Mouse (Mus musculus) CD8-positive naive resting alpha-beta T cell, adult 2 months (primary cell): ENCODE measurements around the gene Ghrh.
"Not testable (repeated sequence)": the region's sequence is repeated elsewhere in the genome, so short reads cannot be mapped to it uniquely, and the experiment has no call there.

ENCODE experiments used
- DNase-seq, 2 experiments: peaks; one replicate each; pipeline ENCODE4 v3.0.0; 2022; ENCODE audit warnings: low read depth in 2 of 2, low spot score in 2 of 2

The Ghrh gene

DNA sequence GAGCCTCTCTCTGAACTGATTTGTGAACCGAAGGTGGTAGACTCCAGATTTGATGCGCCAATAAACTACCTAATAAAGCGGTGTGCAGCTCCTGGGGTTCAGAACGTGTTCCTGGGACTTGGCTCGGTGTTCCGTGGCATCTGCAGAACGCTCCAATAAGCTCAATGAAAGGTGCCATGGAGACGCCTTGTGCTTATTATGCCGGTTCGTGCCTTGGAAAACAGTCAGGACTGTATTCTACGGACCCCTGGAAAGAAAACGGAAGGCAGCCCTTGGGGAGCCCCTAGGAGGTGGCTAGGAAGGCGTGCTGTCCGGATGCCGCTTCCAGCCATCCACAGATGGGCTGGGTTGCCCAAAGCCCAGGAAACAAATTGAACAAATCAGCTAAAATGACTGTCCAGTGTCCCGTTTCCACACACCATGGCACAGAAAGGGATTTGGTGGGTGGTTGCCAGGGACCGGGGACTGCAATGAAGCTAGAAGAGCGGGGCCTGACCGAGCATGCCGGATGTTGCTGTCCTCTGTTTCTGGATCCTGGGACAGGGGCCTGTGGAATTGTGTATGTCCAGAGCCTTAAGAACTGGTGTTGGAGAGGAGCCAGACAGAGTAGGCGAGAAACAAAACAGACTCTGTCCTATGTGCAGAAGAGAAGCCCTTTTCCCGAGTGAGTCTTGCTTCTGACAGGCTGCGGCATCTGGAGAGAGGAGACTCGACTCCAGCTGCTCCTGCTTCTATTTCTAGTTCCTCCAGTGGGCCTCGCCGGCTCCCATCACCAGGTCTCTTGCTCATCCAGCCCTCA lies at the start of gene Ghrh:
Gene Ghrh, minus strand, starts transcription at position 146 of the 799 bp plus-strand sequence.
- no peak for DNase-seq

DNA sequence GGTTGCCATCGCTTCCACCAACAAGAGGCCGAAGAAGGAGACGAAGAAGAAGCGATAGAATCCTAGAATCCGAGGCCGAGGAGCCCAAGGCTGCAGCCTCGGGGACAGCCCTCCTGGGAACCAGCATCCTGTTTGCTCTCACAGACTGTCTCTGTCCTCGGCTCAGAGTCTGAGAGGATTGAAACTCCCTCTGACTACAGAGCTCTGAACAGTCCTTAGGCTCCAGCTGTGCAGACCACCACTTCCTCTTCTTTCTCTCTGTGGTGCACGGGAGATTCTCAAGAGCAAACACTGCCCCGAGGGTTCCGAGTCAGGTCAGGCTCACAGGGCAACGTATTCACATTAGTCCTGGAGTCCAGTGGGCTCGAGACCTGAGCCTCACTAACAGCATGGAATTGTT lies 48.7 kb upstream of the Ghrh start:
- no peak for DNase-seq

DNA sequence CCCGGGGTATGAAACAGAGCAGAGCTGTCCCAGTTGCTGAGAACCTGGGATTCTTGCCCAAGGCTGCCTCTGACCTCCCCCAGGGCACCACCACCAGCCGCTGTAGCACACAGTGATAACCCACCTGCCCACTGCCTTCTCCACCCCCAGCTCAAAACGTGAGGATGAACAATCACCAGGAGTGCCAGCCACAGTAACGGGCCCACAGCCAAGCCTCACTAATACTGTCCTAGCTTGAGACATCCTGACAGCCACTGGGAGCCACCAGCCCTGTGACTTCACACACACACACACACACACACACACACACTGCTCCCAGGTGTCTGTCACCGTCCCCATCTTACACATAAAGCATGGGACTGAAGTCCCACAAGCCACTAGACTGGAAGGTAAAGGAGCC lies 48.1 kb upstream of the Ghrh start:
- DNase-seq, result no peak

DNA sequence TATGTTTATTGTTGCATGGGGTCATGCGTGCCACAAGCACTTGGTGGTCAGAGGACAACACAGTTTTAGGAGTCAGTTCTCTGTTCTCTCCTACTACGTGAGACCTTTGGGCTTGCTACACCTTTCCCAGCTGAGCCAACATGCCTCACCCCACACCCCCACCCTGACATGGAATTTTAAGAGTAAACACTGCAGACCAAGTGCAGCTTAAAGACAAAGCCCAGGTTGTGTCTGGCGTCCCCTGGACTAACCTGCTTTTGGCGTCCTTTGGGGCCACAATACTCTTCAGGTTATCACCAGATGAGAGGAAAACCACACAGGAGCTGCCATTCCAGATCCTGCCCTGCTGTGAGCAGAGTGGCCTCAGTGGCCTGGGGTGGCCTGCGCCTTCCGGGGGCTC lies 47.6 kb upstream of the Ghrh start:
- DNase-seq, result no peak

DNA sequence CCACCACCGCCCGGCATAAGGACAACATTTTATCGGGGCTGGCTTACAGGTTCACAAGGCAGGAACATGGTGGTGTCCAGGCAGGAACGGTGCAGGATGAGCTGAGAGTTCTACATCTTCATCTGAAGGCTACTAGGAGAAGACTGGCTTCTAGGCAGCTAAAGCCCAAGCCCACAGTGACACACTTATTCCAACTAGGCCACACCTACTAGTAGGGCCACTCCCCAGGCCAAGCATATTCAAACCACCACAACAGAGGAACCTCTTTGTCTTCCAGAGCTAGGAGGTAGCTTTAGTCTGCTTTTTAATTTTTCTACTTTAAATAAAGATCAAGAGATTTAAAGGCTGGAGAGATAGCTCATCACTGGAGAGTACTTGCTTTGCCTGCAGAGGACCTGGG lies 46.2 kb upstream of the Ghrh start:
- DNase-seq, result no peak

DNA sequence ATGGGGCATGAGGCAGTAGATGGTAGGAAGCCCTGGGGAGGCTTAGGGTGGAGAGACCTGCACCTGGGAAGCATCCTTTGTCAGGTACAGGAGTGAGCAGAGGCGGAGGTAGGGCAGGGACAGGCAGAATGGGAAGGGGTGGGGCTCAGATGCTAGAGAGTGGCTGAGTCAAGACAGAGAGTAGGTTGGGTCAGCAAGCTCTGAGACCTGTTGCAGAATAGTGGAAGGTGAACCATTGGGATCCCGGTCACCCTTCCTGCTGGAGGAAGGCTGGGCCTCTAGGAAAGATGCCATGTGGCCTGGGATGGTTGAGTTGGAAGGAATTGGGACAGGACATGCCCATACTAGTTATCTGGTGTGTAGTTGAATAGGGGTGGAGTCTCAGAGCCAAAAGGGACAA lies 45.0 kb upstream of the Ghrh start:
- no peak for DNase-seq

DNA sequence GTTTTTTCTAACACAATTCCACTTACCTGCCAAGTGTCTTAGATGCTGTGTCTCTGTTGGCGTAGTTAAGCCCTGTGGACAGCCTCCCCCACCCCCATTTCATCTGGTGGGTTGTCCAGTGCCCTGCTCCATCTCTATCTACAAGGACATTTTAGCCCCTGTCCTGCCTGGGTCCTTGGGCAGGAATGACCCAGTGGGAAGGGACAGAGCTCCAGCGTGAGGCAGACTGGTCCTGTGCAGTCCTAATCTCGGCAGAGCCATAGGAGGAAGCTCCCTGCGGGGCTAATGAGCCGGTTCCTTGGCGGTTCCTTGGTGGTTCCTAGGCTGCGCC lies 42.2 kb upstream of the Ghrh start:
- DNase-seq, result no peak

DNA sequence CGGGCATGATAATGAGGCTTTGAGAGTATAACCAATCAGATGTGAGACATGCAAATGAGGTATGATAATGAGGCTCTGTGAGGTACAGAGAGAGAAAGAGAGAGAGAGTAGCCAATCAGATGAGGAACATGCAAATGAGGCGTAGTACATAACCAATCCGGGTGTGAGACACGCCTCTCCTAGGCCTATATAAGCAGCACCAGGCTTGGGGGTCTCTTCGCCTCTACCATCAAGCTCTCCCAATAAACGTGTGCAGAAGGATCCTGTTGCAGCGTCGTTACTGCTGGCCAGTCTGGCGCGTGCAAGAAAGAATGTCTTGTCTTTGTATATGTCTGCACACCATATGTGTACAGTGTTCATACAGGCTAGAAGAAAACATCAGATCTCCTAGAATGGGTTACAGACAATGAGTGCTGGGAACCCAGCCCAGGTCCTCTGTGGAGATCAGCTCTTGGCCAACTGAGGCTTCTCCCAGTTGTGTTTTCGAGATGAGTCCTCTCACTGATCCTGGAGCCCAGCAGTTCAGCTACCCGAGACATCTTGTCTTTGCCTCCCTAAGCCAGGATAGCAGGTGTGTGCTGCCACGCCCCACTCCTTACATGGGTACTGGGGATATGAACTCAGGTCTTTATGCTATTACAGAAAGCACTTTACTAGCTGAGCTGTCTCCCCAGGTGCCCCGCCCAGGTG lies 41.7 kb upstream of the Ghrh start:
- DNase-seq, result not testable (repeated sequence)

DNA sequence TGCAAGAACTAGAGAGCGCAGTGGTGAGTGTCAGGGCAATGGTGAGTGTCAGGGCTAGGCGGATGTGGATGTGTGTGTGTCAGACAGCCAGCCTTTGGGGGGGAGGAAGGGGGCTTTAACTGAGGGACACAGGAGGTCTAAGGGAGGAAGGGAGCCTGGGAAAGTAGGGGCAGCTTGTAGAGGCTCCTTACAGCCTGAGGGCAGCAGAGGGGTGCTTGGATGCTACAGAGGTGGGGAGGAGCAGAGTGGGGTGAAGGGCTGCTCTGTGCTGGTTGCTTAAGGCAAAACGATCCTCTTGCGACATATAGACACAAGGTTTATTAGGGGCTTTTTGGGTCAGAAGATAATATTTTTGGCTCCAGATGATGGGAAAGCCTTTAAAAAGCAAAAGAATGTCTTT lies 37.5 kb upstream of the Ghrh start:
- no peak for DNase-seq

DNA sequence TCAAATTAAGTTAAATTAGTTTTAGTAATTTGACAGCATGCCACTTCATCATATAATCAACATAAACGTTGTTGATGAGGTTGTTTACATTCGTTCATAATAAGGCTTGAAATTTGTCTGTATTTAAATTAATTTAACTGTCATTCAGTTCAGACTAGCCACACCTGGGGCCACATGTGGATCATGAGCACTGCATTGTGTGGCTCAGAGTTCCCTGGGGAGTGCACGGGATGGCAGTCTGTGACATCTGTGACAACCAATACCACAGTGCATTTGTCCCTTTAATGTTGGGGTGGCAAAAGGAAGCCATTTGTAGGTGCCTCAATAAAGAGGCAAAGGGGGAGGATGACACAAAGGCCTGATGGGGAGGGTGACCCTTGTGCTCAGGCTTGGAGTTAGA lies 29.7 kb upstream of the Ghrh start:
- no peak for DNase-seq

DNA sequence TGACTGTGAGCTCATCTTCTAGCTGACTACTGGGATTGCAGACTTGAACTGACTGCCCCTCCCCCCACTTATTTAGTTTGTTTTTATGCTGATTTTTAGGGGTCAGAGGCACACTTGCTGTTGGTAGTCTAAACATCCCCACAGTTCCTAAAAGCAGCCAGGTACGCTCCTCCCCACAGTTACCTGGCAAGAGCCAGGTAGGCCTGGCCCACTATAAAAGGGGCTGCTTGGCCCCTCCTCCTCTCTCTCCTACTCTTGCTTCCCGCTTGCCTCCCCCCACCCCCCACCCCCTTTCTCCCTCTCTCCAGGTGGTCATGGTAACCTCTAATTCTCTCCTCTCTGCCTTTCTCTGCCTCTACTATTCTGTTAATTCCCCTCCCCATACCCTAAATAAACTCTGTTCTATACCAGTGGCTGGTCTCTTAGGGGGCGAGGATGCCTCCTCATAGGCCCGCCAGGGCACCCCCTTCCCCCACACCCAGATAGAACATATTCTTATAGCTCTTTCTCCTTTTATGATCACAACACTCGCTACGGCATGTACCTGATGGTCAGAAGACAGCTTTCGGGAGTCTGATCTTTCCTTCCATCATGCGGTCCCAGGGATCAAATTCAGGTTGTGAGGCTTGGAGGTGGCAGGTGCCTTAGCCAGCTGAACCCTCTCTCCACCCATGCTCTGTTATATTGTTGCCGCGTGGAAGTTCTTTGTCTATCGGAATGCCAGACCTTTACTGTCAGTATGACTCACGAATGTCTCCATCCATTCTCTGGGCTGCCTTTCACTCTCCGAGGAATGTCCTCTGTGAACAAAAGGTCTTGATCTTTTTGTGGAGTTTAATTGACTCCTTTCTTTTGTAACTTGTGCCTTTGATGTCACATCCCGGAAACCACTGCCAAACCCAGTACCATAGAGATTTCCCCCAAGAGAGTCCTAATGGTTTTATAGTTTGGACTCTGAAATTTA lies 28.8 kb upstream of the Ghrh start:
- no peak for DNase-seq

DNA sequence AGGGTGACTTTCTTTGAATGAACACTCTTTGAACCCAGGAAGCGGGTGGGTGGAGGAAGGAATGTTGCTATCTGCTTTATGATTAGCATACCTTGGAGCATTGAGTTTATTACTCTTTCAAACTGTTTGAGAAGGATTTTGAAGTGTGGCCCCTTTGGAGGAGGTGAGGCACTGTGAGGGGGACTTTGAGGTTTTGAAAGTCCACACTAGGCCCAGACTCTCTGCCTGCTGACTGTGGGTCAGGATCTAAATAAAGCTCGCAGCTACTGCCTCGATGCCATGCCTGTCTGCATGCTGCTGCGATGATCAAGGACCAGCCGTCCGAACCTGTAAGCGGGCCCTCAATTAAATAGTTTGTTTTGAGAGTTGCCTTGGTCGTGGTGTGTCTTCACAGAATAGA lies 27.7 kb upstream of the Ghrh start:
- no peak for DNase-seq

DNA sequence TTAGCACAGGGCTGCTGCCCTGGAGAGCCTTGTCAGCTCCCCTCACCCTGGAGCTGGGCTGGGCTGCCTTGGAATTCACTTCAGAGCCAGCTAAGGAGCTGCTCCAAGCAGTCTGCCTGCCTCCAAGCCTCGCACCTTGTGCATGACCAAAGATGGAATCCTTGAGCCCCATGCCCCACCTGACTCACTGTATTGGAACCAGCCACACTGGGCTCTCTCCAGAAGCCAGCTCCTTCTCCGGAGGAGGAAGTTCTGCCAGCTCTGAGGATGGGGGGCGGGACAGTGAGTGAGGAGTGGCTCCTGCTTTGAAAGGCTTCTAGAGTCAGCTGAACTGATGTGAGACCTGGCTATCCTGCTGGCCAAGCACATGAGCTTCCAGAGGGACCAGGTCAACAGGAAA lies 26.4 kb upstream of the Ghrh start:
- DNase-seq, result no peak

DNA sequence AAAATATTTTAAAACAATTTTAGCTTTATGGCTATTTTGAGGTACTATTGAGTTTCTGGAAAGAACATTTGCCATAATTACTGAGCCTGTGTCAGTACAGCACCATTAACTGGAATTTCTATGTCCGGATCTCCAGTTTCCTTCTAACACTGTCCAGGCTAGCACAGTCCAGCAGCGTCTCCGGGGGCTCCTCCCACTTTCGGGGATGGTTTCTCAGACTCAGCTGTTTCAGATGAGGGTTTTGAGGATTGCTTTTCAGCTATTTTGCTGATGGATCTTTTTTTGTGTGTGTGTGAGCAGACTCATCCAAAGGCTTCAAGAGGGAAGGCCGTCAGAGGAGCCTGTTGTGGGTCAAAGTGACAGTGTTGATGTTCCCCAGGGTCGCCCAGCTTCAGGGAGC lies 24.4 kb upstream of the Ghrh start:
- DNase-seq, result no peak

DNA sequence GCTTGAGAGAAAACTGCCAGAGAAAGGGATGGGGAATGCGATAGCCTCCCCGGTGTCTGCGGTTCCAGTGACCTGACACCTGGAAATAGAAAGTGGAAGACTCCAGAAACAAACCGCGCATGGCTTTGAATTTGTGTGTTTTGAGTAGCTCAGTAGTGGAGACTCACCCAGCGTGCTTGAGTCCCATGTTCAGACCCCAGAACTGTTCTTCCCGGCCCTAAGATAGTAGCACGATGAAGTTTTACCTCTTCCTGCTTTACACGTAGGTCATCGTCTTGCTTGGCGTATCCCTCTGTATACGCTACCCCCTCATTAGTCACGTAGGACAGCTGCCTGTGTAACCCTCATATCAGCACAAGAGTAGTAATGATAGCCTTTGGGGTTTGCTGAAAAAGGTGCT lies 20.7 kb upstream of the Ghrh start:
- no peak for DNase-seq

DNA sequence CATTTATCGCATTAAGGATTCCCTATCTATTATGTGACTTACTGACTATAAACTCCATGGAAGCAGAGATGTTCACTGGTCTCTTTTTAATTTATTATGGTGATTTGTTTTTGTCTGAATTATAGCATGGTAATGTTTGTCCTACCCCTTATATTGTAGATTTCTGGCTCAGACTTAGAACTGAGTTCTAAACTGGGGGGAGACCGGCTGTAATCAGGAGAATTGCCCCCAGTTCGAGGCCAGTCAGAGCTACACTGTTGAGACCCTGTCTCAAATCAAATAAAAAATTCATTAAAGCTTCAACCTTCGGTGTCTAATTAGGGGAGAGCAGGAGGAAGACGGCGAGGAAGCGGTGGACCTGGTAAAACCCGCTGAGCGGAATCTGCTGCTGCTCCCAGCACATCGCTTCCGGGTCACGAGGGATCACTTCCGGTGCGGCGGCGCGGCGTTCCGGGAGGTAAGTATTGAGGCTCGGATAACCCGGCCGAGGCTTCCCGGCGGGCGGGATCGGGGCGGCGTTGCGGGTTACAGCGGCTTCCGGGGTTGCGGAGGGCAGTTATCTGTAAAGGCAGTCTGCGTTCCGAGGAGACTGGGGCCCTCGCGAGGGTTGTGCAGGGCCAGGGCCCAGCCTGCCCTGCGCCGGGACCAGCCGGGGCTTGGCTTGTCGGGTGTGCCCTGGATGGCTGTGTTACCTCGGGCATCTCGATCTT lies 20.0 kb upstream of the Ghrh start, which contains the start of gene Manbal:
Gene Manbal, plus strand, starts transcription at position 411 of the 710 bp plus-strand sequence.
- peak; percentile 95 for DNase-seq

DNA sequence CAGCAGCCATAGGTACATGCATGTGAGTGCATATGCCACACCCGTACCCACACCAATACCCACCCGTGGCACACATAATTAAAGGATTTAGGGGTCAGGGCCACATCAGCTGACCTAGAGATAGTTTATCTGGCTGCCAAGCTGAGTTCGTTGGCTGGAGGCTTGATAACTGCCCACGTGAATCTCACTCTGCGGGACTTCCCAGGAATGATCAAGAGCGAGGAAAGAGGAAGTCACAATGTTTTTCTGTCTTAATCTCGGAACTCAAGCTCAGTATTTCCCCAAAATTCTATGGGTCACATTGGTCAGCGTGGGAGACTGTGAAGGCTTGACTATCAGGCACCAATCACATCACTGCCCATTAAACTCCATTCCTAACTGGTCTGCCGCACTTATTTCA lies 19.5 kb upstream of the Ghrh start:
- no peak for DNase-seq

DNA sequence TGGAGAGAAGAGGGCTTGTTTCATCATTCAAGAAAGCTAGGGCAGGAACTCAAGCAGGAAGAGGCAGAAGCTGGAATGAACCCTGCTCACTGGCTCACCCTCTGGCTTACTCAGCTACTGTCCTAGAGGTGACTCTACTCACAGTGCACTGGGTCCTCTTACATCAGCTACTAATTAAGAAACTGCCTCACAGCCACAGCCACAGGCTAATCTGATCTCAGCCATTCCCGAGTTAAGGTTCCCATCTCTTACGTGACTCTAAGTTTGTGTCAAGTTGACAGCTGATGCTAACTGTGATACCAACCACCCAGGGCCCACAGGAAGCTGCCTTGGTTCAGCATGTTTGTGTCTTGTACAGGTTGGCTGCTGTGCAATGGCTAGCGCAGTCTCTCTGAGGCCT lies 15.7 kb upstream of the Ghrh start:
- DNase-seq, result no peak

DNA sequence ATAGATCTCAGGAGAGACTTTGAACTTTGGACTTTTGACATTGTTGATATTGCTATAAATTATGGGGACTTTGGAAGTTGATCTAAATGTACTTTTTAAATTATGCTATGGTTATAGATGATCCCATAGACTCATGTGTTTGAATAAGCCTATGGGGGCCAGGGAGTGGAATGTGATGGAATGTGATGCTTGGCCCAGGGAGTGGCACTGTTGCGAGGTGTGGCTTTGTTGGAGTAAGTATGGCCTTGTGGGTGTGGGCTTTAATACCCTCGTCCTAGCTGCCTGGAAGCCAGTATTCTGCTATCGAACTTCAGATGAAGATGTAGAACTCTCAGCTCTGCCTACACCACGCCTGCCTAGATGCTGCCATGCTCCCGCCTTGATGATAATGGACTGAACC lies 12.7 kb upstream of the Ghrh start:
- DNase-seq, result no peak

DNA sequence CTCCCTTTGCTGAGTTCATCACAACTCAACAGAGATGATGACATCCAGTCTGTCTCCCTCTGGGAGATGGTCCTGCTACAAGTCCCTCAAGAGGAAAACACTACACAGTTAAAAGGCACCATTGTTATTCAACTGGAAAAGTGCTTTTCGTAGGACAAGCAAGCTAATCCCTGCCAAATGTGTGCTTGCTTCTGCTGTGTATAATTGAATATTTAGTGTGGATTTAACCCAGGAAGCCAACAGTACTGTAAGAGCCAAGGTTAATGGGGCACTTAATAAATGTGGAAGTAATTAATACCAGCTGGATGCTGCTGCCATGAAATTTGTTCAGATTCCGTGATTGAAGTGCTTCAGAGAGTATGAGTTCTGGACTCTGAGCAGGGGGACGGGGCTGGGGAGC lies 6.8 kb upstream of the Ghrh start:
- no peak for DNase-seq

DNA sequence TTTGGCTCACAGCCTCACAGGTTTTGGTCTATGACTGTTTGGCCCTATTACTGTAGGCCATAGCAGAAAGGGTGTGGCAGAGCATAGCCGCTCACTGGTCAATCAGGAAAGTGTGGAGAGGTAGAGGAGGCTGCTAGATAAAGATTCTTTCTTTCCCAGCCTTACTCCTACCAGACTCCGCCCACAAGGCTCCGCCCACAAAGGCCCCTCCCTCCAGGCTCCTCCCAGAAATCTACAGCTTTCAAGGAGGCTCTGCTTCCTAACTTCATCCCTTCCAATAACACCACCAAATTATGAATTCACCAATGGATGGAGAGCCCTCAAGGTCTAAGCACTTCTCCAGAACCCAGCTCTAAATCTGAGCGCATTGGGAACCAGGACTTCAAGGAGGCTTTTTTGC lies 5.9 kb upstream of the Ghrh start:
- DNase-seq, result no peak
